Mouse (Mus musculus) limb, embryonic 12.5 days (tissue): ENCODE results near the gene Sf3b3. TPM values are rescaled to one million over a fixed set of nuclear protein-coding genes. Genes with fewer than 3 reads are reported as not detected.

Experiments used
- ATAC-seq: fragments of 200-750 bp; cut with Nextera tagmentation; 2 replicates; pipeline ENCODE4 v1.8.0; 2017; ENCODE audit warnings: low read depth, moderate TSS enrichment; ENCODE audit not compliant: insufficient number of reproducible peaks, insufficient read depth, low FRiP score, low TSS enrichment
- H3K27ac ChIP-seq: fragments of 300-500 bp; sonication (generic); 2 replicates; pipeline ENCODE4 v1.5.1; 2016; ENCODE audit warnings: mild to moderate bottlenecking, moderate library complexity
- H3K27me3 ChIP-seq: fragments of 300-500 bp; sonication (generic); 2 replicates; pipeline ENCODE4 v1.6.1; 2016; ENCODE audit warnings: mild to moderate bottlenecking, moderate library complexity
- H3K36me3 ChIP-seq: fragments of 300-500 bp; sonication (generic); 2 replicates; pipeline ENCODE4 v1.6.1; 2016; ENCODE audit warnings: mild to moderate bottlenecking, moderate library complexity
- H3K4me1 ChIP-seq: fragments of 300-500 bp; sonication (generic); replicated peaks from 2 replicates; pipeline ENCODE4 v1.6.1; 2016
- H3K4me2 ChIP-seq: fragments of 300-500 bp; sonication (generic); 2 replicates; pipeline ENCODE4 v1.6.1; 2016; ENCODE audit warnings: mild to moderate bottlenecking, moderate library complexity
- H3K4me3 ChIP-seq: fragments of 300-500 bp; sonication (generic); replicated peaks from 2 replicates; pipeline ENCODE4 v1.5.1; 2016; ENCODE audit warnings: mild to moderate bottlenecking
- H3K9ac ChIP-seq: fragments of 300-500 bp; sonication (generic); replicated peaks from 2 replicates; pipeline ENCODE4 v1.6.1; 2016; ENCODE audit warnings: mild to moderate bottlenecking, moderate library complexity
- H3K9me3 ChIP-seq: fragments of 300-500 bp; sonication (generic); 2 replicates; pipeline ENCODE4 v1.6.1; 2016; ENCODE audit warnings: mild to moderate bottlenecking, moderate library complexity
- WGBS: fragments of 180-500 bp; shearing (Covaris S2); methylation state at CpG from one replicate; pipeline ENCODE4 v1.1.7; 2016; 5-methylcytosine and 5-hydroxymethylcytosine counted together
- polyA plus RNA-seq: library from polyadenylated mRNA; unstranded; fragments of >200 nt; fragmentation: Nextera tagmentation; extraction: Ambion mirVana; gene quantifications from 2 replicates; pipeline ENCODE4 v1.2.1, GENCODE M21; 2016

Sf3b3 gene
- polyA plus RNA-seq, 1 experiment from 2014 or later, result 211 TPM

- H3K27ac ChIP-seq, result no peak overlapping the region
- no peak for ATAC-seq
- H3K9ac ChIP-seq, result no peak overlapping the region
- no peaks in the 10 kb centered on the region for H3K27me3 ChIP-seq
- no peaks in the 10 kb centered on the region for H3K4me1 ChIP-seq
- H3K36me3 ChIP-seq, result peaks cover 18% of the 10 kb centered on the region
- no peaks in the 10 kb centered on the region for H3K9me3 ChIP-seq
- no peak overlapping the region for H3K4me2 ChIP-seq
- H3K4me3 ChIP-seq, result no peak overlapping the region
- WGBS, result 69% methylated on average over 2 of the region's 3 CpGs
These were observed 41.6 kb downstream of the Sf3b3 start for GRCm38 (mm10) chr8:110804825-110805514.

DNA sequence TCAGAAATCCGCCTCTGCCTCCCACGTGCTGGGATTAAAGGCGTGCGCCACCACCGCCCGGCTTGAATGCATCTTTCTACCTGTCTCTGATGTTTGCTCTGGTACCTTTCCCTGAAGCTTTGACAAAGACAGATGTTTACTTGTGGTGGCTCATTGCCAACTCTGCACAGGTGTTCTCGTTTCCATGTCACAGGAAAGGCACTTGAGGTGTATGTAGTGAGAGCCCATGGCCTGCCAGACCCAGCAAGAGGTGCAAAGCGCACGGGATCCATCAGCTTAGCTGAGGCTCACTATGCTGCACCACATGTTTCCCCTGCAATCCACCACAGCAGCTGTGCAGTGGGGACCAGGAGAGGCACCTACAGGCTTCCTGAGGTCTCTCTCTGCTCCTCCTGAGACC is 42.7 kb downstream of the Sf3b3 start:
- H3K27ac ChIP-seq, result no peak overlapping the region
- H3K4me1 ChIP-seq, result no peaks in the 10 kb centered on the region
- no peaks in the 10 kb centered on the region for H3K9me3 ChIP-seq
- H3K9ac ChIP-seq, result no peak overlapping the region
- ATAC-seq, result no peak
- no peaks in the 10 kb centered on the region for H3K27me3 ChIP-seq
- H3K36me3 ChIP-seq, result peaks cover 7% of the 10 kb centered on the region
- H3K4me3 ChIP-seq, result no peak overlapping the region
- WGBS, result 86% methylated on average over 9 of the region's 9 CpGs
- no peak overlapping the region for H3K4me2 ChIP-seq

DNA sequence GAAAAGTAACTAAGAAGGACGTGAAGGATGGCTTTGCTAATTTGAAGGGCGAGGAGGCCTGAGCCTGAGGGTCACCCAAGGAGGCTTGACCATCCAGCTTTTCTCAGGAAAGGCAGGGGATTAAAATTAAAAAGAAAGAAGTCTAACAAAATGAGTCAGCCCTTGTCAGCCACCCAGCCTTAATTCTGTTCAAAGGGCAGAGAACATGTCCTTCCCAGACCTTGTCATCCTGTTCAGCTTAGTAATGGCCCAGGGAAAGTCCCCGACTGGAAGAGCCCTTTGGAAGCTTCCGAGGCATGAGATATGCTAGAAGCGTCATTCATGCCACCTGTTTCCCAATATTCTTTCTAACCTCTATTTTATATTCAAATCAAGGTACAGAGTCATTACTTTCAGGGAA is 43.6 kb downstream of the Sf3b3 start:
- Histone ChIP-seq H3K4me3 (no peak overlapping the region), H3K9ac (no peak overlapping the region), H3K27me3 (no peaks in the 10 kb centered on the region), H3K27ac (no peak overlapping the region), H3K4me1 (no peaks in the 10 kb centered on the region), H3K36me3 (no peaks in the 10 kb centered on the region), H3K9me3 (no peaks in the 10 kb centered on the region), H3K4me2 (no peak overlapping the region)
- ATAC-seq, result no peak
- 81% methylated on average over 5 of the region's 5 CpGs for WGBS

DNA sequence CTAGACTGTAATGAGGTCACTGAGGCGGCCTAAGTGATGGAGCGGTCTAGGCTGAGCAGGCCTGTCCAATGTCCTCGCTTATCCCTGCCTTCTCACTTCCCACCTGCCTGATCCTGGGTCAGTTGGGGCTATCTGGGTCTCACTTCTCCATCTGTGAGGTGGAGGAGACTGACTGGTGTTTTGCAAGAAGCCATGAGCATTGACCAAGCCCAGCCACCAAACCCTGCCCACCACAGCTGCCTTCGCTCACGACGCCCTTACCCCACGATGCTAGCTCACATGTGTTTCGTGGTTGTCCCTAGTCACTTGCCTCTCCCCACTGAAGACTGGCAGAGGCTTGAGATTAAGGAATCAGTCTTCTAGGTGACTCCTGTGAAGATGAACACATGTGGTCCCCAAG is 49.5 kb downstream of the Sf3b3 start:
- 89% methylated on average over 8 of the region's 8 CpGs for WGBS
- no peak for ATAC-seq

GRCm38 (mm10) chr8:110794363-110794965 is 52.1 kb downstream of the Sf3b3 start:
- no peak overlapping the region for H3K4me3 ChIP-seq
- ATAC-seq, result no peak
- H3K27ac ChIP-seq, result no peak overlapping the region
- no peak overlapping the region for H3K4me2 ChIP-seq
- no peak overlapping the region for H3K9ac ChIP-seq
- no peaks in the 10 kb centered on the region for H3K27me3 ChIP-seq
- peaks cover 4% of the 10 kb centered on the region; the same call in 1 of the 2 replicates for H3K4me1 ChIP-seq
- H3K36me3 ChIP-seq, result no peaks in the 10 kb centered on the region
- WGBS, result 91% methylated on average over 7 of the region's 7 CpGs
- H3K9me3 ChIP-seq, result peaks cover 10% of the 10 kb centered on the region; the same call in 1 of the 2 replicates

More for the DNA sequence above, 49.5 kb downstream of the Sf3b3 start:
- Histone ChIP-seq H3K36me3 (no peaks in the 10 kb centered on the region), H3K9ac (no peak overlapping the region), H3K9me3 (peaks cover 10% of the 10 kb centered on the region; the same call in 1 of the 2 replicates), H3K4me1 (peaks cover 4% of the 10 kb centered on the region; the same call in 1 of the 2 replicates), H3K27me3 (no peaks in the 10 kb centered on the region), H3K27ac (no peak overlapping the region), H3K4me2 (no peak overlapping the region), H3K4me3 (no peak overlapping the region)

- no peak for ATAC-seq
- Histone ChIP-seq H3K4me1 (peaks cover 4% of the 10 kb centered on the region; the same call in 1 of the 2 replicates), H3K9me3 (peaks cover 10% of the 10 kb centered on the region; the same call in 1 of the 2 replicates), H3K27me3 (no peaks in the 10 kb centered on the region), H3K36me3 (no peaks in the 10 kb centered on the region), H3K4me2 (no peak overlapping the region), H3K4me3 (no peak overlapping the region), H3K9ac (no peak overlapping the region), H3K27ac (no peak overlapping the region)
- 93% methylated on average over 9 of the region's 9 CpGs for WGBS
These were observed 52.7 kb downstream of the Sf3b3 start for GRCm38 (mm10) chr8:110793936-110794335.

GRCm38 (mm10) chr8:110793511-110793910 is 53.1 kb downstream of the Sf3b3 start:
- no peak for ATAC-seq
- Histone ChIP-seq H3K4me2 (no peak overlapping the region), H3K9ac (no peak overlapping the region), H3K4me3 (no peak overlapping the region), H3K4me1 (peaks cover 4% of the 10 kb centered on the region; the same call in 1 of the 2 replicates), H3K27ac (no peak overlapping the region), H3K36me3 (no peaks in the 10 kb centered on the region), H3K9me3 (peaks cover 10% of the 10 kb centered on the region; the same call in 1 of the 2 replicates), H3K27me3 (no peaks in the 10 kb centered on the region)
- WGBS, result 82% methylated on average over 9 of the region's 9 CpGs

GRCm38 (mm10) chr8:110792574-110793200 is 53.9 kb downstream of the Sf3b3 start:
- 71% methylated on average over 11 of the region's 11 CpGs for WGBS
- ATAC-seq, result no peak
- no peak overlapping the region for H3K4me2 ChIP-seq

DNA sequence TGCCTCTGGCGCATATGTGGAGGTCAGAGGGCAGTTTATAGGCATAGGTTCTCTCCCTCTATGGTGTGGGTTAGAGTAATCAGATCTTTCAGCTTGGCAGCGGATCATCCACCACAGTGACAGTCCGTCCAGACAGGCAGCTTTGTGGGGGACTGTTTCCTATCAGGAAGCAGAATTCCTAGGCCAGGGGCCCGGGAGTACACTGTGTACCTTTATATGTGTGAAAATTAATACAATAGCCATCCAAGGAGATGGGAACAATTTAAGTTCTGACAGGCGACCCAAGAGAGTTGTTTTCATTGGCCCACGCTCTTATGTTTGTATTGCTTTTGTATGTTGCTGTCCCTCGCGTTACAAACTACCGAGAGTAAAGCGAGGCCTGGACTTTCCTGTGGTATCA is 55.4 kb downstream of the Sf3b3 start:
- peaks cover 9% of the 10 kb centered on the region; the same call in 1 of the 2 replicates for H3K9me3 ChIP-seq
- peaks cover 4% of the 10 kb centered on the region; the same call in 1 of the 2 replicates for H3K4me1 ChIP-seq
- no peaks in the 10 kb centered on the region for H3K36me3 ChIP-seq
- H3K9ac ChIP-seq, result no peak overlapping the region
- H3K4me3 ChIP-seq, result no peak overlapping the region
- 78% methylated on average over 10 of the region's 10 CpGs for WGBS
- H3K4me2 ChIP-seq, result no peak overlapping the region
- no peak overlapping the region for H3K27ac ChIP-seq
- ATAC-seq, result no peak
- no peaks in the 10 kb centered on the region for H3K27me3 ChIP-seq

More at GRCm38 (mm10) chr8:110792574-110793200, 53.9 kb downstream of the Sf3b3 start:
- Histone ChIP-seq H3K27me3 (no peaks in the 10 kb centered on the region), H3K9ac (no peak overlapping the region), H3K27ac (no peak overlapping the region), H3K4me3 (no peak overlapping the region), H3K4me1 (peaks cover 4% of the 10 kb centered on the region; the same call in 1 of the 2 replicates), H3K9me3 (peaks cover 10% of the 10 kb centered on the region; the same call in 1 of the 2 replicates), H3K36me3 (no peaks in the 10 kb centered on the region)

GRCm38 (mm10) chr8:110790270-110790669 is 56.3 kb downstream of the Sf3b3 start:
- H3K27ac ChIP-seq, result no peak overlapping the region
- no peak overlapping the region for H3K4me2 ChIP-seq
- peaks cover 4% of the 10 kb centered on the region; the same call in 1 of the 2 replicates for H3K4me1 ChIP-seq
- H3K9me3 ChIP-seq, result no peaks in the 10 kb centered on the region
- H3K4me3 ChIP-seq, result no peak overlapping the region
- WGBS, result 53% methylated on average over 6 of the region's 6 CpGs
- no peaks in the 10 kb centered on the region for H3K36me3 ChIP-seq
- H3K9ac ChIP-seq, result no peak overlapping the region
- no peak for ATAC-seq
- no peaks in the 10 kb centered on the region for H3K27me3 ChIP-seq

- no peak for ATAC-seq
- no peak overlapping the region for H3K9ac ChIP-seq
- no peak overlapping the region for H3K27ac ChIP-seq
- no peaks in the 10 kb centered on the region for H3K9me3 ChIP-seq
- H3K4me2 ChIP-seq, result no peak overlapping the region
- H3K4me3 ChIP-seq, result no peak overlapping the region
- WGBS, result 53% methylated on average over 12 of the region's 12 CpGs
- peaks cover 4% of the 10 kb centered on the region; the same call in 1 of the 2 replicates for H3K4me1 ChIP-seq
- H3K36me3 ChIP-seq, result no peaks in the 10 kb centered on the region
- no peaks in the 10 kb centered on the region for H3K27me3 ChIP-seq
These were observed 57.0 kb downstream of the Sf3b3 start for GRCm38 (mm10) chr8:110789571-110789970.
